Mouse (Mus musculus) hindbrain, embryonic 12.5 days (tissue): ENCODE results near the gene Gm16223. TPM values are rescaled to one million over a fixed set of nuclear protein-coding genes. Genes with fewer than 3 reads are reported as not detected.

Source experiments
- ATAC-seq: fragments of 200-750 bp; cut with Nextera tagmentation; 2 replicates; pipeline ENCODE4 v1.8.0; 2017; ENCODE audit warnings: moderate TSS enrichment; ENCODE audit not compliant: low FRiP score
- H3K27ac ChIP-seq: fragments of 300-500 bp; sonication (generic); 2 replicates; pipeline ENCODE4 v1.5.1; 2016; ENCODE audit warnings: mild to moderate bottlenecking
- H3K27me3 ChIP-seq: fragments of 300-500 bp; sonication (generic); 2 replicates; pipeline ENCODE4 v1.6.1; 2016; ENCODE audit warnings: mild to moderate bottlenecking
- H3K36me3 ChIP-seq: fragments of 300-500 bp; sonication (generic); 2 replicates; pipeline ENCODE4 v1.6.1; 2016; ENCODE audit warnings: mild to moderate bottlenecking
- H3K4me1 ChIP-seq: fragments of 300-500 bp; sonication (generic); 2 replicates; pipeline ENCODE4 v1.6.1; 2016
- H3K4me2 ChIP-seq: fragments of 300-500 bp; sonication (generic); replicated peaks from 2 replicates; pipeline ENCODE4 v1.6.1; 2016; ENCODE audit warnings: mild to moderate bottlenecking
- H3K4me3 ChIP-seq: fragments of 300-500 bp; sonication (generic); 2 replicates; pipeline ENCODE4 v1.5.1; 2016; ENCODE audit warnings: mild to moderate bottlenecking
- H3K9ac ChIP-seq: fragments of 300-500 bp; sonication (generic); 2 replicates; pipeline ENCODE4 v1.6.1; 2016; ENCODE audit warnings: mild to moderate bottlenecking, moderate library complexity
- H3K9me3 ChIP-seq: fragments of 300-500 bp; sonication (generic); replicated peaks from 2 replicates; pipeline ENCODE4 v1.6.1; 2016; ENCODE audit warnings: mild to moderate bottlenecking
- WGBS: fragments of 180-500 bp; shearing (Covaris S2); methylation state at CpG from one replicate; pipeline ENCODE4 v1.1.7; 2016; 5-methylcytosine and 5-hydroxymethylcytosine counted together
- polyA plus RNA-seq: library from polyadenylated mRNA; unstranded; fragments of >200 nt; fragmentation: Nextera tagmentation; extraction: Ambion mirVana; gene quantifications from 2 replicates; pipeline ENCODE4 v1.2.1, GENCODE M21; 2016

Gm16223 gene
- polyA plus RNA-seq, 1 experiment from 2014 or later: not detected

DNA sequence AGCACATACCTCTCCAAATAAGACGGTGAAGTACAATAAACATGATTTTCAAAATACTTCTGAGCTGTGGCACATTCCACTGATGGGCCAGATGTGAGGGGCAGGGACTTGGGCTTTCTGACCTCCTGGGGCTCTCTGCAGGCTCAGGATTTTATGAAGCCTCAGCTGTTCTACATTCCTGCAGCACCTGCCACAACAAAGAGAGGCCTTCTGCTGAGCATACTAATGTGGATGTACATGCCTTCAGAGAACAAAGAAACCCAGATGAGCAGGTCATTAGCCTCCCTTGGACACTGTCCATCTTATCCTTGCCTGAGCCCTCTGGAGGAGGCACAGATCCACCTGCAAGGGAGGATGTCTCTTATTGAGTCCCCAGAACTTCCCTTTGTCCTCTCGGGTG, 97.0 kb downstream of the Gm16223 start:
- Histone ChIP-seq H3K36me3 (no peaks in the 10 kb centered on the region), H3K27ac (no peak overlapping the region), H3K4me2 (no peak overlapping the region), H3K4me1 (peaks cover 3% of the 10 kb centered on the region; the same call in 1 of the 2 replicates), H3K9me3 (no peaks in the 10 kb centered on the region), H3K27me3 (no peaks in the 10 kb centered on the region), H3K4me3 (no peak overlapping the region), H3K9ac (no peak overlapping the region)
- no peak for ATAC-seq
- 64% methylated on average over 2 of the region's 2 CpGs for WGBS

DNA sequence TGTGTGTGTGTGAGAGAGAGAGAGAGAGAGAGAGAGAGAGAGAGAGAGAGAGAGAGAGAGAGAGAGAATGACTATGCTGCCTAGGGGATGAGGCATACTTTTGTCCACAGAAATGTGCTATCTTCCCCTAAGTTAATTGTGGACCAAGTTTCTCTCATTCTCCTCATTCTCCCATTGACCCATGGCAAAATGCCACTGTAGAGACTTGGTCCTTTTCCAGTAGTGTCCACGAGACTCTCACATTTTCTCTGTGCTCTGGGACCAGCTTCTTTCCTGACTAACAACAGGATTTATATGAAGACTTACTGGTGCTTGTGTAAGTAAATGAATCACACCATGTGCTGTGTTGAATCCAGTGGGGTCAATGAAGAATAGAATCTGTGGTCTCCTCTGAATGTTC, 98.6 kb downstream of the Gm16223 start:
- no peak overlapping the region for H3K9ac ChIP-seq
- no peaks in the 10 kb centered on the region for H3K27me3 ChIP-seq
- no peak for ATAC-seq
- no peak overlapping the region for H3K4me2 ChIP-seq
- 63% methylated on average over 1 of the region's 1 CpGs for WGBS
- no peaks in the 10 kb centered on the region for H3K9me3 ChIP-seq
- no peaks in the 10 kb centered on the region for H3K36me3 ChIP-seq
- peaks cover 3% of the 10 kb centered on the region; the same call in 1 of the 2 replicates for H3K4me1 ChIP-seq
- no peak overlapping the region for H3K4me3 ChIP-seq
- no peak overlapping the region for H3K27ac ChIP-seq

DNA sequence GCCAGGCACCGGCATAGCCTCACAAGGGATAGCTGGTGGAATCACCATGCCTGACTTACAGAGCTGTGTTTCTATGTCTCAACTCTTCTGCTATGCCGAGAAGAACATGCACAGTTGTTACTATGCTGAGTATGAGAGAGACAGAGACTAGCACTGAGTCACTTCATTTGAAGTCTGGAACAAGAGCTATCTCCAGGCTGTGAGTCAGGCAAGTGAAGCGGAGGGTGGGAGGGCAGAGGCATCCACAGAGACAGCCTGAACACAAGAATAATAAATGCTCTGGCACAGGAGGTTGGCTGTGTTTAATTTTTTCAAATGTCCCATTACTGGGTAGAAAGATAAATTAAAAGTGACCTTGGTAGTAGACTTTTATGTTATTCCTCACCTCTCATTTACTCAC, 100.3 kb downstream of the Gm16223 start:
- Histone ChIP-seq H3K36me3 (no peaks in the 10 kb centered on the region), H3K27ac (no peak overlapping the region), H3K4me1 (peaks cover 3% of the 10 kb centered on the region; the same call in 1 of the 2 replicates), H3K9ac (no peak overlapping the region), H3K4me2 (no peak overlapping the region), H3K4me3 (no peak overlapping the region), H3K9me3 (no peaks in the 10 kb centered on the region), H3K27me3 (no peaks in the 10 kb centered on the region)
- WGBS: 95% methylated on average over 3 of the region's 3 CpGs
- no peak for ATAC-seq

DNA sequence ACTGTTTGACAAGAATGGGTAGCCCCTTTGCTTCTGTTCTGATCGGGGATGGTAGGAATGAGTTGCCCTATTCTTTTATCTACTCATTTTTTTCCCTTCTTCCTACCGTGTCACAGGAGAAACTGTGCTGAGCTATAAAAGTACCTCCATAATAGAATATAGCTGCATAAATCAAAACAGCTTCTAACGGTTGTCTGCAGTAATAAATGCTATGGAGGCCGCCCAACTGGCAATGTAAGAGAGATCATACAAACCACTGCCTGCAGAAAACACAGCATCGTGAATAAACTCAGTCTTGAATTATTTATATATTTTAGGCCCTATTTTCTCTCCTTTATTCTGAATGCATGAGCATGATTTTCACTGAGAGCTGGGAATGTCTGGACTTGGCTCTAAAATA, 101.0 kb downstream of the Gm16223 start:
- H3K27ac ChIP-seq: no peak overlapping the region
- H3K9me3 ChIP-seq: no peaks in the 10 kb centered on the region
- peaks cover 3% of the 10 kb centered on the region; the same call in 1 of the 2 replicates for H3K4me1 ChIP-seq
- no peaks in the 10 kb centered on the region for H3K36me3 ChIP-seq
- ATAC-seq: no peak
- no peak overlapping the region for H3K4me3 ChIP-seq
- WGBS: 85% methylated on average over 5 of the region's 5 CpGs
- no peak overlapping the region for H3K4me2 ChIP-seq
- H3K9ac ChIP-seq: no peak overlapping the region
- no peaks in the 10 kb centered on the region for H3K27me3 ChIP-seq

DNA sequence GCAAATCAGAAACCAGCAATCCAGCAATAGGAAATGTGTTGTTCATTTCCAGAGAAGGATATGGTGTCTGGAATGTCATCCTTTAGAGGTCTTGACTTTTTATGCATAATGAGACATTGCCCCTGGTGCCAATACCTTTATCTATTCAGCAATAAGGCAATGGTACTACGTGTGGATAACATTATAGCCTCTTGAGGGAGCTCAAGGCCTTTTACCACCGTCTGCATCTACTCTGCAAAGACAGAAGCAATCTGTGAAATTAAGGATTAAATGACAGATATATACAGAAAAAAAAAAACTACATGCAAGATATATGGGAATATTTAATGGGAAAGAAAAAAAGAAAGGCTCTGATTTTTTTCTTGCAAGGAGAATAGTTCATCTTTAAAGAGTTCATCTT, 106.3 kb downstream of the Gm16223 start:
- Histone ChIP-seq H3K4me1 (no peaks in the 10 kb centered on the region), H3K27ac (no peak overlapping the region), H3K9ac (no peak overlapping the region), H3K4me2 (no peak overlapping the region), H3K4me3 (no peak overlapping the region), H3K27me3 (no peaks in the 10 kb centered on the region), H3K9me3 (no peaks in the 10 kb centered on the region), H3K36me3 (no peaks in the 10 kb centered on the region)
- 76% methylated on average over 2 of the region's 2 CpGs for WGBS
- ATAC-seq: no peak

DNA sequence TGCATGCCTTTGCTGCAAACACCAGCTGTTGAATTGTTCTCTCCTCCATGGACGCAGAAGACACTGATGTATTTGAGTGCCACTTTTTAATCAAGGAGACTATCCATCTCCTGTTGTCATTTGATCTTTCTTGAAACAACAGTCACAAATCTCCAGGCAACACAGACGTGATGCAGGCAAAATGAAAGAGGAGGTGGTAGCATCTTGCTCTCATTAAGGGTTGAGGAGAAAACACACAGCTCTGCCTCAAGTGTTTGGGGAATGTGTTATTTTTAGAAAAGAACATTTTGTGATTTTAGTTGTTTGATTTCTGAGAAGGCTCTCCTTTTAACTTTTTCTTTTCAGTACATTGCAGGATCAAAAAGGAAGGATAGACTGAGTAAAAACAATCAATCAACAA, 107.7 kb downstream of the Gm16223 start:
- no peaks in the 10 kb centered on the region for H3K27me3 ChIP-seq
- WGBS: 55% methylated on average over 2 of the region's 2 CpGs
- no peak overlapping the region for H3K27ac ChIP-seq
- ATAC-seq: no peak
- H3K4me2 ChIP-seq: no peak overlapping the region
- H3K4me1 ChIP-seq: no peaks in the 10 kb centered on the region
- no peaks in the 10 kb centered on the region for H3K9me3 ChIP-seq
- H3K9ac ChIP-seq: no peak overlapping the region
- H3K36me3 ChIP-seq: no peaks in the 10 kb centered on the region
- no peak overlapping the region for H3K4me3 ChIP-seq

DNA sequence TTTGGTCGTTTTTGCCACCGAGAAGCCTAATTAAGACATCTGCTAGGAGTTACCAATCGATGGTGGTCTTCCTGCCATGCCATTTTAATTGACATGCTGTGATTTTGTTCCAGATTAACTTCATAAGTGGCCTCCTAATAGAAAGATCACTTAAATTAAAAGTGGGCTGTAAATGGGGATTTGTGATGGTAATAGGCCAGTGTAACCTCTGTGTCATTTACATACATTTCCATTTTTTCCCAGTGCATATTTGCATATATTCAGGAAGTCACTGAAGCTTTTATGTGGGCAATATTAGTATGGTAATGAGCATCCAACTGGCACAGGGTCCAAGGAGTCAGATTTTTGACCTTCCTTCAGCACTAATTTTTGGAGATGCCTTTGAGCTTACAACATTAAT, 130.7 kb downstream of the Gm16223 start:
- 42% methylated on average over 3 of the region's 3 CpGs for WGBS
- Histone ChIP-seq H3K4me3 (no peak overlapping the region), H3K36me3 (no peaks in the 10 kb centered on the region), H3K4me1 (no peaks in the 10 kb centered on the region), H3K27me3 (no peaks in the 10 kb centered on the region), H3K9me3 (no peaks in the 10 kb centered on the region), H3K9ac (no peak overlapping the region), H3K4me2 (no peak overlapping the region), H3K27ac (no peak overlapping the region)
- ATAC-seq: peak; percentile 85

DNA sequence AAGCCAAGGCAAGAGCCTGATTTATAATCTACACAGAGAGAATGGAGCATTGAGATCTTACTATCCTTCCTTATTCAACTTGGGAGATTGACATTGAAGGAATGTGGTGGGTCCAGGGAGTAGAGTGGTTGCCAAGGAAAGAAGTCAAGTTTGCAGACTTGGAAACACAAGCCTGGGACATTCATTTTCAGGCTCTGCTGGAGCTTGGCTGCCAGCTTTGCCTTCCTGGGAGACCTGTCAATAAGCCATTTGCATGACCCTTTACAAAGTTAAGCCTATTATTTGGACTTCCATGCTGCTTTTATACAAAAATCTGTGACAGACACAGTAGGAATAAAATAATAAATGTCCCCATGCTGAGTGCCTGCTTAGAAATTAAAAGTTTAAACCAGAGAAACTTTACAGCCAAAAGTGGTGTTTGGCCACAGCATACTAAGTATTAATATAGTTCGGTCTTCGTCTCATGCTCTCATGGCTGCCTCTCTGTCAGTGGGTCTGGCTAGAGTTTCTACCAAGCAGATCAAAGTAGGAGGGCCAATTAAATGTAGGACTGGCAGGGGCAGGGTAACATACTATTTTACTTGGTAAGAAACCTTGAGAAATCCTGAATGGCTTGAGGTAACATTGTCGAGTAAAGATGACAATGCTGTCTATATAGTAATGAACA, 139.8 kb downstream of the Gm16223 start:
- no peaks in the 10 kb centered on the region for H3K9me3 ChIP-seq
- 75% methylated on average over 3 of the region's 3 CpGs for WGBS
- no peak overlapping the region for H3K9ac ChIP-seq
- ATAC-seq: peak; percentile 38; the same call in 1 of the 2 replicates
- no peak overlapping the region for H3K4me2 ChIP-seq
- no peaks in the 10 kb centered on the region for H3K27me3 ChIP-seq
- H3K36me3 ChIP-seq: no peaks in the 10 kb centered on the region
- H3K27ac ChIP-seq: no peak overlapping the region
- no peaks in the 10 kb centered on the region for H3K4me1 ChIP-seq
- no peak overlapping the region for H3K4me3 ChIP-seq

DNA sequence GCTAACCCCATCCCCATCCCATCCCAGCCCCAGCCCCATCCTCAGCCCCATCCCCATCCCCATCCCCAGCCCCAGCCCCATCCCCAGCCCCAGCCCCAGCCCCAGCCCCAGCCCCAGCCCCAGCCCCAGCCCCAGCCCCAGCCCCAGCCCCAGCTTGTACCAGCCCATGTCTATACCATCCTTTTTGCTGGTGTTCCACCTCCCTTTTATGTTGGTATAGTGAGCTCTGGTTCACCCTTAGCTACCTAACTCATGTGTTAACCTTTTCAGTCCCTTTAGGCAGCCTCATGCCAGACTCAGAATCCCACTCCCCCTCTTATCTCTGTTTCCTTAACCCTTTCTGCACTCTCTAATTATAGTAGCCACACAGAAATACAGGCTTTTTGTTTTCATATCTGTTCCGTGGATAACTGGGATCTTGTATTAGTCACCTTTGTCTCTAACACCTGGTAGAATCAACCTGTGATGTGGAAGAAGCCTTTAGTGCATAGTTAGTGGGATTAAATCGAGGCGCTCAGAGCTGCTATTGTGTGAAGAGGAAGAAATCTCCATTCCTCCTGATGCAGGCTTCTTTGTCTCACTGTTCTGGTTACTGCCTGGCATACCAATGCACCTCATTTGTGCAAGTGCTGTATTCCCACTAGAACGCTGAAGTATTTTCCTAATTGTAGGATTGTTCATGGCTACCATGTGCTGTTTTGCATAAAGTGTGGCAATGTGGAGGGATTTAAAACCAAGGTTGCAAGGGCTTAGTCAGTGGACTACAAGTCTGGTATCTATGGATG, 144.0 kb downstream of the Gm16223 start:
- 0 out of 2 replicates have a peak, but pooled peaks have one; percentile 19 for ATAC-seq
- no peaks in the 10 kb centered on the region for H3K4me1 ChIP-seq
- no peaks in the 10 kb centered on the region for H3K36me3 ChIP-seq
- no peaks in the 10 kb centered on the region for H3K9me3 ChIP-seq
- no peak overlapping the region for H3K27ac ChIP-seq
- no peaks in the 10 kb centered on the region for H3K27me3 ChIP-seq
- H3K4me2 ChIP-seq: no peak overlapping the region
- H3K9ac ChIP-seq: no peak overlapping the region
- H3K4me3 ChIP-seq: no peak overlapping the region
- WGBS: 64% methylated on average over 4 of the region's 4 CpGs

DNA sequence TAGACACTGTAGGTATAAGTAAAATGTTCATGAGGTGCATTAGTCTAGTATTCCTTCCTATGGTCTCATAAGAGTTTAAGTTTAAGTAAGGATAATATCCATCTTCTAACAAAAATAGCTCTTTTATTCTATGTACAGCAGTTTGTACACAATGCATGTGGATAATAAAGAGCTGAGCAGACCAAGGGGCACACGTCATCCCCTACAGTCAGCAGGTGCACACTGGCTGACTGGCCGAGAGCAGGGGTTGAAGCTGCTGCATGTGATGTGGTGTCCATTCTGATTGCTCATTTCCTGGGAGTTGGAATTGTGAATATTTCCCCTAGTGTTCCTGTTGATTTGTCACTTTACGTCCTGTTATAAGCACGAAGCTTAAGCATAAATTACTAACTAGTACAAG, 144.6 kb downstream of the Gm16223 start:
- Histone ChIP-seq H3K4me1 (no peaks in the 10 kb centered on the region), H3K9me3 (no peaks in the 10 kb centered on the region), H3K4me2 (no peak overlapping the region), H3K4me3 (no peak overlapping the region), H3K27me3 (no peaks in the 10 kb centered on the region), H3K27ac (no peak overlapping the region), H3K36me3 (no peaks in the 10 kb centered on the region), H3K9ac (no peak overlapping the region)
- WGBS: 86% methylated on average over 4 of the region's 4 CpGs
- ATAC-seq: no peak

DNA sequence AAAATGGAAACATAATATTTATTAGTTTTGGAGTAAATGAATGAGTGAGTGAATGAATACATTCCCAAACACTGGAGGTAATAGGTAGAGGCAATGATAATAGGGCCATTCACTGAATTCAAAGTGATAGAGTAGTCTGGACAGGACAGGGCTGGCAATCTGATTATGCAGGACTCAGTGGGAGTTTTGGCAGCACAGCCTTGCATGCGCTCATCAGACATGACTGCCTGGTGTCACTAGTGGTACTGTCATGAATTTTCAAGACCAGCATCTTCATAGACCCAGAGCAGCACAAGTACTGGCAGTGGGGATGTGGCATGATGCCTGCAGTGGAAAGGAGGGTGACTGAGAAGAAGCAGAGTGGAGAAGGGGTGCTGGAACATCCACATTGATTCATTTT, 157.1 kb downstream of the Gm16223 start:
- Histone ChIP-seq H3K27ac (no peak overlapping the region), H3K4me3 (no peak overlapping the region), H3K9me3 (no peaks in the 10 kb centered on the region), H3K27me3 (no peaks in the 10 kb centered on the region), H3K36me3 (no peaks in the 10 kb centered on the region), H3K9ac (no peak overlapping the region), H3K4me1 (no peaks in the 10 kb centered on the region), H3K4me2 (no peak overlapping the region)
- no peak for ATAC-seq
- 63% methylated on average over 1 of the region's 1 CpGs for WGBS

DNA sequence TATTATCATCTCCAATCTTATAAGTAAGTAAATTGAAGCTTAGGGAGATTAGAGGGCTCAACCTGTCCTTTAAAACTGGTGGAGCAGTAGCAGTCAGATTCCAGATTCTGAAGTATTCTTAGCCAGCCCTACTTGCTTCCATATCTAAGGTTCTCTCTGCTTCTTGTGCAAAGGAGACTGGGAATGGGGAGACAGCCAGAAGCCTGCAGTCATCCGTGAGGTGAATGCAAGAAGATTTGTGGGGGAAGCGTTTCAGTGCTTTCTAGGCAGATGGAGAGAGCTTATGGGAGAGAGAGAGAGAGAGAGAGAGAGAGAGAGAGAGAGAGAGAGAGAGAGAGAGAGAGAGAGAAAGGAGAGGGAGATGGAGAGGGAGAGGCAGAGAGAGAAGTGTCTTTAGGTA, 160.9 kb downstream of the Gm16223 start:
- Histone ChIP-seq H3K9me3 (no peaks in the 10 kb centered on the region), H3K27me3 (no peaks in the 10 kb centered on the region), H3K4me1 (no peaks in the 10 kb centered on the region), H3K27ac (no peak overlapping the region), H3K4me3 (no peak overlapping the region), H3K9ac (no peak overlapping the region), H3K4me2 (no peak overlapping the region), H3K36me3 (no peaks in the 10 kb centered on the region)
- 60% methylated on average over 2 of the region's 2 CpGs for WGBS
- no peak for ATAC-seq

DNA sequence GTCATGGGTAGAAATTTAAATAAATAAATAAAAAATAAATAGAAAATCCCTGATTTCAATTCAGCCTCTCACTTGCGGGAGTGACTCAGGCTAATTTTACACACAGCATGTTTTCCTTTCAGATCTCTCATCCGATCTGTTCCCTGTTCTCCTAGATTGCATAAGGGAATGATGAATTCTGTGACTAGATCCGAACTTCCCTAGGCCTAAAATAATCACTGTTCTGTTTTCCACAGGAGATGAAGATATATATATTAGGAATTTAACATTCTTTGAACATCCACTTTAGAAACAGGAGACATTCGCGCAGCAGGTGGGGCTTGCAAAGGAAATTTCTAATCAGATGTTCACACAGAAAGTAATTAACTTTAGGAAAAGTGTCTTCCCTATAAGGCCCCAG, 171.5 kb downstream of the Gm16223 start:
- no peaks in the 10 kb centered on the region for H3K9me3 ChIP-seq
- no peaks in the 10 kb centered on the region for H3K27me3 ChIP-seq
- no peak overlapping the region for H3K27ac ChIP-seq
- no peak for ATAC-seq
- no peak overlapping the region for H3K4me2 ChIP-seq
- H3K4me1 ChIP-seq: 0 out of 2 replicates have a peak, but pooled peaks cover 2% of the 10 kb centered on the region
- no peak overlapping the region for H3K9ac ChIP-seq
- H3K4me3 ChIP-seq: no peak overlapping the region
- WGBS: 72% methylated on average over 5 of the region's 5 CpGs
- no peaks in the 10 kb centered on the region for H3K36me3 ChIP-seq
